Mouse (Mus musculus): ENCODE data around the gene Cops4. TPM values are rescaled to one million over a fixed set of nuclear protein-coding genes. Genes with fewer than 3 reads are reported as not detected.

The Cops4 gene
- polyA plus RNA-seq (2014; fragmentation: Illumina TruSeq; extraction: RNeasy Lipid Tissue Mini Kit (QIAGEN cat#74804); ENCODE audit: low read depth, low replicate concordance), result 97.4 TPM

DNA sequence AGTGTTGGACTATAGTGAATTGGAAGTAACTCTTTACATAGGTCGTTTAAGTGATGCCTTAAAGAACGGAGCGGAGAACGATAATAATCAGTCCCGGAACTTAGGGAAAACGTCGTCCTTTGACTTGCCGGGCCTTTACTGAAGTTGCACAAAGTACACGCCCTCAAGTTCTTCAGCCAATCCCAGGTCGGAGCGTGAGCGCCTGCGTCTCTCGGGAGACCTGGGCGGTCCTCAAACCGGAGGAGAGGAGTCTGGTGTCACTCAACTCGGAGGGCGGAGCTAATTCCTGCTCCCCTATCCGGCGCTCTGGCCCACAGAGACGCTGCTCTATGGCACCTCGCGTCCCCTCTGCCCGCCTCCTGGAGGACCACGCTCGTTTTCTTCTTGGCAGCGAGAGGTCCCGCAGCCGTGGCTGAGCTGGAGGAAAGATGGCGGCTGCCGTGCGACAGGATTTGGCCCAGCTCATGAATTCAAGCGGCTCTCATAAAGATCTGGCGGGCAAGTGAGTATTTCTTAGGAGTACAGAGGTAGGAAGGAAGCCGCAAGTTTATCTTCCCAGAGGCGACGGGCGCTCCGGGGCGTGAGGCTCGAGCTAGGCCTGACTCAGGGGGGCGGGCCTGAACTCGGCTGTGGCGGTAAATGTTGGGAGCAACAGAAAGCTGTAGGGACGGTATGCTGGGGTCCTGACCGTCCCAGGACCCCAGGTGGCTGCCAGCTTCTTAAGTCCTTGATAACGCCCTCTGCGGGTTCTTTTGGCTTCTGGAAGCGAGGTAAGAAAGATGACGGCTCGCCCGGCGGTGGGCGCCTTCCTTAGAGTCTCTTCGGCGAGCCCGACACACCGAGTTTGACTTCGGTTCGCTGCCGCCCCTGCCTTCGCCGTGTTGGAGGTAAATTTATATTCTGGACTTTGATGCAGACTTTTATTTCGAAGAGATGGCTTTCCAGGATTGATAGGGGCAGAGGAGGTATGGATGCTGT, at the start of gene Cops4:
Gene Cops4, plus strand, starts transcription at position 261 of the 978 bp plus-strand sequence.

DNA sequence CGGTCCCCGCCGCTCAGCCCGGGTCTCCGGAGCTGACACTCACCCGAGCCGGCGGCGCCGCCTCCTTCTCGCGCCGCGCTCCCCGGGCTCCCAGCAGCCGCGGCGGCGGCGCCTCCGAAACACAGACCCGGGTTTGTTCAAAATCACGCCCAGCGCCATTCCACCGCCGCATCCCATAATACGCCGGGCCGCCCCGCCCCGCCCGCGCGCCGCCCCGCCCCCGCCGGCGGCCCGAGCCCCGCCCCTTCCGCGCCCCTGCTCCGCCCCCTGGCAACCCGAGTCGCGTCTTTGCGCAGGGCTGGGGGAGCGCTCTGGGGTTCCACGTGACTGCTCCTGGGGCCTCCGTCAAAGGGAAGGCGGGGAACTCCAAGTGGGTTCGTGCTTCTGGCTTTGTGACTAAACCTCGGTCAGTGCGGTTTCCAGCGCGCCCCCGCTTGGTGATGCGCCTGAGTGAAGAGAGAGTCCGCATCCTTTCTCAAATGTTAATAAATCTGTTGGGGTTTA, 17.6 kb upstream of the Cops4 start, which contains the start of gene Lin54:
Gene Lin54, minus strand, starts transcription at position 182 of the 504 bp plus-strand sequence.

DNA sequence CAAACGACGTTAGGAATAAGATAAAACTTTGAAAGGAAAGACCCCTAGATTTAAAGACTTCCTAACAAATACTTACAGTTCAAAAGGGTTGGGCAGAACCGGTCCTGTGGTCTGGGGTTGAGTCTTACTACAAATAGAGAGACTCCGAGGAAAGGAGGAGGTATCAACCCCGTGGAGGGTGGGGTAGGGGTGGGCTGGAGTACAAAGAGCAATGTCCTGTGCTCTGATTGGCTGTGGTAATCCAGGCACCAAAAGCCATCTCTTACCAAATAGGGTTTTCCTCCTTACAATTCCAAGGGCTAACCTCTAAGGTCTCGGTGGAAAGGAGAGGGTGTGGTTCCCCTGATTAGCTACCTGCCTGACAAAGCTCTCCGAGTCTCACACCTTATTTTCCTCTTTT, 54.0 kb downstream of the Cops4 start, which contains the start of gene Plac8:
Gene Plac8, minus strand, starts transcription at position 177 of the 400 bp plus-strand sequence.

Other genes starting within 250 kb of the Cops4 start
- gene Sec31a, start 102.1 kb upstream of the Cops4 start, polyA plus RNA-seq (2014; fragmentation: Illumina TruSeq; extraction: RNeasy Lipid Tissue Mini Kit (QIAGEN cat#74804); ENCODE audit: low read depth, low replicate concordance), result 104 TPM
- 4.5 TPM for gene Lin54, start 17.7 kb upstream of the Cops4 start, polyA plus RNA-seq (2014; fragmentation: Illumina TruSeq; extraction: RNeasy Lipid Tissue Mini Kit (QIAGEN cat#74804); ENCODE audit: low read depth, low replicate concordance)
- 2.2 TPM for gene Plac8, start 53.9 kb downstream of the Cops4 start, polyA plus RNA-seq (2014; fragmentation: Illumina TruSeq; extraction: RNeasy Lipid Tissue Mini Kit (QIAGEN cat#74804); ENCODE audit: low read depth, low replicate concordance)
- gene Coq2, start 156.8 kb downstream of the Cops4 start, polyA plus RNA-seq (2014; fragmentation: Illumina TruSeq; extraction: RNeasy Lipid Tissue Mini Kit (QIAGEN cat#74804); ENCODE audit: low read depth, low replicate concordance), result 127 TPM
- 0.73 TPM for gene Hpse, start 201.4 kb downstream of the Cops4 start, polyA plus RNA-seq (2014; fragmentation: Illumina TruSeq; extraction: RNeasy Lipid Tissue Mini Kit (QIAGEN cat#74804); ENCODE audit: low read depth, low replicate concordance)

Measured in heart, adult 10 weeks (tissue).